Mouse (Mus musculus) liver, embryonic 11.5 days (tissue): ENCODE measurements around the gene Slc16a11. TPM values are rescaled to one million over a fixed set of nuclear protein-coding genes. Genes with fewer than 3 reads are reported as not detected.

Experiments
- ATAC-seq: fragments of 200-750 bp; cut with Nextera tagmentation; replicated peaks from 2 replicates; pipeline ENCODE4 v1.8.0; 2017; ENCODE audit warnings: moderate number of reproducible peaks, mild to moderate bottlenecking, moderate TSS enrichment, moderate library complexity; ENCODE audit not compliant: low FRiP score
- DNase-seq: peaks from one replicate; pipeline ENCODE4 v3.0.0-alpha.2; 2017; ENCODE audit warnings: low spot score
- H3K27ac ChIP-seq: fragments of 300-500 bp; sonication (generic); 2 replicates; pipeline ENCODE4 v1.5.1; 2014; ENCODE audit warnings: mild to moderate bottlenecking, low read depth, low read length, control low read depth
- H3K27me3 ChIP-seq: fragments of 300-500 bp; sonication (generic); replicated peaks from 2 replicates; pipeline ENCODE4 v1.6.1; 2014; ENCODE audit warnings: low read length, mixed read lengths; ENCODE audit not compliant: control insufficient read depth, insufficient read depth
- H3K36me3 ChIP-seq: fragments of 300-500 bp; sonication (generic); 2 replicates; pipeline ENCODE4 v1.6.1; 2014; ENCODE audit warnings: mild to moderate bottlenecking, low read length, moderate library complexity, mixed read lengths; ENCODE audit not compliant: control insufficient read depth, insufficient read depth
- H3K4me1 ChIP-seq: fragments of 300-500 bp; sonication (generic); replicated peaks from 2 replicates; pipeline ENCODE4 v1.6.1; 2014; ENCODE audit warnings: low read length, mixed read lengths; ENCODE audit not compliant: control insufficient read depth, insufficient read depth
- H3K4me2 ChIP-seq: fragments of 300-500 bp; sonication (generic); 2 replicates; pipeline ENCODE4 v1.6.1; 2014; ENCODE audit warnings: mild to moderate bottlenecking, control low read depth, moderate library complexity
- H3K4me3 ChIP-seq: fragments of 300-500 bp; sonication (generic); 2 replicates; pipeline ENCODE4 v1.5.1; 2014; ENCODE audit warnings: low read depth, low read length, control low read depth
- H3K9ac ChIP-seq: fragments of 300-500 bp; sonication (generic); 2 replicates; pipeline ENCODE4 v1.6.1; 2014; ENCODE audit warnings: low read depth, low read length, control low read depth
- H3K9me3 ChIP-seq: fragments of 300-500 bp; sonication (generic); 2 replicates; pipeline ENCODE4 v1.6.1; 2016; ENCODE audit warnings: low read length, inconsistent platforms, mixed read lengths; ENCODE audit not compliant: control insufficient read depth
- WGBS: fragments of 180-500 bp; shearing (Covaris S2); extraction: QIAGEN DNeasy Blood & Tissue Kit; methylation state at CpG from one replicate; pipeline ENCODE4 v1.1.7; 2014; 5-methylcytosine and 5-hydroxymethylcytosine counted together
- microRNA counts: library from miRNA; unstranded; fragments of <30 nt; microRNA quantifications from one replicate; lab custom pipeline; 2015
- microRNA-seq: library from miRNA; unstranded; fragments of <30 nt; microRNA quantifications from one replicate; pipeline ENCODE4, GENCODE M21; 2017; ENCODE audit warnings: borderline number of aligned reads
- polyA plus RNA-seq: library from polyadenylated mRNA; unstranded; fragments of >200 nt; fragmentation: Nextera tagmentation; extraction: Ambion mirVana; gene quantifications from 2 replicates; pipeline ENCODE4 v1.2.1, GENCODE M21; 2014

Gene Slc16a11
- polyA plus RNA-seq, 1 experiment from 2014 or later, result 0.75 TPM

GRCm38 (mm10) chr11:70265819-70266218 is 53.3 kb downstream of the Slc16a11 start:
- no peak overlapping the region for H3K9ac ChIP-seq
- ATAC-seq (no peak), DNase-seq (no peak)
- no peaks in the 10 kb centered on the region for H3K27me3 ChIP-seq
- no peaks in the 10 kb centered on the region for H3K4me1 ChIP-seq
- WGBS, result 77% methylated on average over 4 of the region's 4 CpGs
- no peak overlapping the region for H3K27ac ChIP-seq
- H3K36me3 ChIP-seq, result no peaks in the 10 kb centered on the region
- H3K4me2 ChIP-seq, result no peak overlapping the region
- H3K9me3 ChIP-seq, result no peaks in the 10 kb centered on the region
- no peak overlapping the region for H3K4me3 ChIP-seq

MicroRNA genes within 50 kb of the gene (microRNA counts, 519-probe panel; counts per million panel counts)
- microRNA mmu-miR-195 (lab: Ali Mortazavi, UCI) (not detected), microRNA mmu-miR-497 (lab: Ali Mortazavi, UCI) (not detected)

Small RNAs within 50 kb of the gene (microRNA-seq; reads per million reads assigned to microRNA genes)
- gene Mir195a (382 reads per million, percentile 63 among the genes with 10 or more reads in this experiment), gene Mir497 (not detected), gene Mir497b (not detected)

Other genes starting within 250 kb of the Slc16a11 start
- 4.0 and 5.1 TPM in 2 replicates for gene Cldn7, start 248.0 kb upstream of the Slc16a11 start, polyA plus RNA-seq
- gene Ctdnep1, start 231.6 kb upstream of the Slc16a11 start, polyA plus RNA-seq, result 20.8 and 24.0 TPM in 2 replicates
- 131 and 146 TPM in 2 replicates for gene Elp5, start 230.2 kb upstream of the Slc16a11 start, polyA plus RNA-seq
- 302 and 311 TPM in 2 replicates for gene Gabarap, start 221.6 kb upstream of the Slc16a11 start, polyA plus RNA-seq
- 33.2 and 36.6 TPM in 2 replicates for gene Phf23, start 217.0 kb upstream of the Slc16a11 start, polyA plus RNA-seq
- gene Dvl2, start 212.2 kb upstream of the Slc16a11 start, polyA plus RNA-seq, result 22.1 and 23.3 TPM in 2 replicates
- gene Acadvl, start 197.3 kb upstream of the Slc16a11 start, polyA plus RNA-seq, result 85.7 and 89.7 TPM in 2 replicates
- 9.3 and 9.4 TPM in 2 replicates for gene Dlg4, start 195.8 kb upstream of the Slc16a11 start, polyA plus RNA-seq
- gene Asgr1, start 158.7 kb upstream of the Slc16a11 start, polyA plus RNA-seq, result 0.40 and 0.66 TPM in 2 replicates
- gene Asgr2, start 120.1 kb upstream of the Slc16a11 start, polyA plus RNA-seq, result 4.3 and 5.8 TPM in 2 replicates
- 0.63 and 1.5 TPM in 2 replicates for gene Mgl2, start 82.4 kb upstream of the Slc16a11 start, polyA plus RNA-seq
- 0.41 and 0.53 TPM in 2 replicates for gene Clec10a, start 56.6 kb upstream of the Slc16a11 start, polyA plus RNA-seq
- gene Slc16a13, start 8.3 kb downstream of the Slc16a11 start, polyA plus RNA-seq, result 9.1 and 10.1 TPM in 2 replicates
- 6.8 and 7.3 TPM in 2 replicates for gene Bcl6b, start 17.0 kb downstream of the Slc16a11 start, polyA plus RNA-seq
- 138 and 140 TPM in 2 replicates for gene 0610010K14Rik, start 25.2 kb downstream of the Slc16a11 start, polyA plus RNA-seq
- 7.6 and 9.6 TPM in 2 replicates for gene Gm21988, start 27.1 kb downstream of the Slc16a11 start, polyA plus RNA-seq
- 184 and 188 TPM in 2 replicates for gene Rnasek, start 27.1 kb downstream of the Slc16a11 start, polyA plus RNA-seq
- 21.5 and 22.5 TPM in 2 replicates for gene Alox12, start 42.6 kb downstream of the Slc16a11 start, polyA plus RNA-seq
- gene Alox12e, start 109.9 kb downstream of the Slc16a11 start, polyA plus RNA-seq, result 0.29 TPM in 1 of 2 replicates, not detected in the other
- gene Alox15, start 139.3 kb downstream of the Slc16a11 start, polyA plus RNA-seq, result 1.0 and 2.1 TPM in 2 replicates
- 48.5 and 51.2 TPM in 2 replicates for gene Pelp1, start 197.3 kb downstream of the Slc16a11 start, polyA plus RNA-seq
- 31.5 and 35.9 TPM in 2 replicates for gene Arrb2, start 219.9 kb downstream of the Slc16a11 start, polyA plus RNA-seq
- 33.8 and 36.2 TPM in 2 replicates for gene Med11, start 239.2 kb downstream of the Slc16a11 start, polyA plus RNA-seq
- gene Zmynd15, start 246.7 kb downstream of the Slc16a11 start, polyA plus RNA-seq, result 0.19 and 0.58 TPM in 2 replicates
- 0.91 and 1.6 TPM in 2 replicates for gene Cxcl16, start 247.2 kb downstream of the Slc16a11 start, polyA plus RNA-seq